Mouse (Mus musculus): ENCODE measurements around the gene Phtf2.

- TF ChIP-seq CTCF (IDR thresholded peaks at IDR 0.05; ENCODE audit: borderline replicate concordance, insufficient read depth, low read length) (no peak), POLR2A (IDR thresholded peaks at IDR 0.05; ENCODE audit: low read depth, low read length) (no peak)
Measured at GRCm38 (mm10) chr5:20876934-20877426, 4.9 kb downstream of the Phtf2 start.

All from embryonic fibroblast, embryonic 13.5 days (primary cell).